Mouse (Mus musculus): ENCODE measurements around the gene Ifi211.
"Not testable (repeated sequence)": the region's sequence is repeated elsewhere in the genome, so short reads cannot be mapped to it uniquely, and the experiment has no call there.

Ifi211 gene

GRCm38 (mm10) chr1:173879225-173879987, 33.4 kb downstream of the Ifi211 start:
- not testable (repeated sequence) for DNase-seq (ENCODE audit: low spot score)

GRCm38 (mm10) chr1:173878264-173878663, 34.6 kb downstream of the Ifi211 start:
- not testable (repeated sequence) for DNase-seq (ENCODE audit: low spot score)

- DNase-seq (ENCODE audit: low spot score), result peak; percentile 20
These were observed 35.7 kb downstream of the Ifi211 start for GRCm38 (mm10) chr1:173877125-173877524.

DNA sequence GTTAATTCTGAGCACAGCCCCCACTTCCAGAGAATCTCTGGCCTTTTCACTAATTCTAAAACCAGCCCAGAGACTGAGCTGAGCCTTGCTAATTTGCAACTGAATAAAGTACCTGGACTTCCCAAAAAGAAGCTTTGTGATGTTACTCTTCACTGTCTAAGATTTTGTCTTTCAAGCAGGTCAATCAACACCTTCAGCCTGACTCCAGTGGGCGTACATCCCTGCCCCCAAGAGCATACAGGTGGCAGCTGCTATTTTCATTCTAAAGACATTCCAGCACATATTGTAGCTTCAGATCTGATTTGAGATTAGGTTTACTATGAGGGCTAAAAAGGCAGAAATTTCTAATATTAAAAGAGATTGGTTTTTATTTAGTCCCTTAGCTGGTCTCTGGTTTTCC, 44.3 kb downstream of the Ifi211 start:
- not testable (repeated sequence) for DNase-seq (ENCODE audit: low spot score)

DNA sequence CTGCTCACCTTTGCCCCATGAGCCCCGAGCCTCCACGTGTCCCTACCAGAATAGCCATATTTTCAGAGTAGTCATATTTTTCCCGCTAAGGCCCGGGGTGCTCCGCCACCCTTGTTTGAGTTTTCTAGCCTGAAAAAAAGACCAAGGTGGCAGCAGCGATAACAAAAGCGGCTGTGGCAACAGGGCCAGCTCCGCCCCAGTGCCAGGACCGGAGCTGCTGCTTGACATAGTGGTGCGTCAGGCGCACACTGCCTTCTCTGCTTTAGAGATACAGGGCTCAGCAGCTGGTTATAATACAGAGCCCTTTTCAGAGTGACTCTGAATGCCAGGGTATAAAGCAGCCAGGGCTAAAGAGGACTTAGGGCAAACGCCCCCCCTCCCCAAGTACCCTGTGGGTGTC, 46.3 kb downstream of the Ifi211 start:
- DNase-seq (ENCODE audit: low spot score), result no peak

DNA sequence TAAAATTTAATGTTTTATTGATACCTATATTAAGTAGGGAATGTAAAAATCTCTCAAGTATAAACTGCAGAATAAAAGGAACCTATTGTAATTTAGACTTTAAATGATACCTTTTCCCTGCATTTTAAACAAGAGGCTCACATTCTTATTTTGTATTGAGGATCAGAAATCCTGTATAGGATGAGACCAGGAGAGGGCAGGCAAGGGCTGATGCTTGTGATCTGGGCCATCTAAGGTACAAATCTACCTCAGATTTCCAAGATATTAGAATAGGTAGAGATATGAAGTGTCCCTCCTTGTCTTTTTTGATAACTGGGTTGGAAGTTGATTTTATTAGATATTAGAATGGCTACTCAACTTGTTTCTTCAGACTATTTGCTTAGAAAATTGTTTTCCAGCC, 59.1 kb downstream of the Ifi211 start:
- DNase-seq (ENCODE audit: low spot score), result peak; percentile 51

DNA sequence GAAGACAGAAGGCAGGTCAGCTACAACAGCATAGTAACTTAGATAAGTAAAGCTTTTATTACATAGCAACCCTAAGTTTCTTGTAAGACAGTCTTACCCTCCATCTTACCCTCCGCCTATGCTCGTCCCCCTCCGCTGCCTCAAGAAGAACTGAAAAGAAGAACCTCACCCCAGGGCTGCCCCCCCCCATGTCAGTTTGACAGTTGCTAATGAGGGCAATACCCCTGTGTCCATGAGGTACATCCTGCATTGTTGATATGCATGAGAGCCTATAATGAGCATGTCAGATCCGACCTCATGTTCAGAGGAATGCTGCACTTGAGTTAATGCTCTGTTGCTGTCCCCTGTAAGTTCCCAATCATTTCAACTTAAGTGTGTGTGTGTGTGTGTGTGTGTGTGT, 60.0 kb downstream of the Ifi211 start:
- not testable (repeated sequence) for DNase-seq (ENCODE audit: low spot score)

All from adipocyte (in vitro differentiated cells).